Mouse (Mus musculus): ENCODE measurements around the gene Dqx1. TPM values are rescaled to one million over a fixed set of nuclear protein-coding genes. Genes with fewer than 3 reads are reported as not detected.

Dqx1 gene
- total RNA-seq, 2 experiments from 2014 or later: 3.7 TPM

GRCm38 (mm10) chr6:83070311-83071219 lies 12.9 kb downstream of the Dqx1 start:
- DNase-seq: peak; percentile 54

DNA sequence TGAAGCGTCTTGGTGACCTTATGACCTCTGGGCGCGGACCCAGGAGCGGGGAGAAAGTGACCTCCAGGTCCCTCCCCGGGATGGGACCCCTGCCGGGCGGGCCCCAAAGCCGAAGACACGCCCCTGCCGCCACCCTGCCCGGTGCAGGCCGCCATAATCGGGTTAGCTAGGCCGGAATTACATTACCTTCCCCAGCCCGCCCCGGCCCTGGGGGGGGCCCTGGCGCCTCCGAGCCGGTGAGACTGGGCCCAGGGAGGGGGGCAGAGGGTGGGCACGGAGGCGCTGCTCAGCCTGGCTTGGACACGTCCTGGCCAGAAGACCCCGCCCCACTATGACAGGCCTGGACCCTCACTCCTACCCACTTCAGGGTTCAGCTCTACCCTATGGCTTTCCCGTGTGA lies 13.6 kb downstream of the Dqx1 start:
- DNase-seq: peak; percentile 55

- DNase-seq: no peak
These were observed 17.3 kb downstream of the Dqx1 start for GRCm38 (mm10) chr6:83074979-83075378.

GRCm38 (mm10) chr6:83077630-83078323 lies 20.1 kb downstream of the Dqx1 start, which contains the start of gene Pcgf1:
Pcgf1 (plus strand) TSS chr6:83077869.
- DNase-seq: peak; percentile 63

- DNase-seq: peak; percentile 99
These were observed 20.7 kb downstream of the Dqx1 start for GRCm38 (mm10) chr6:83078324-83078858.

DNA sequence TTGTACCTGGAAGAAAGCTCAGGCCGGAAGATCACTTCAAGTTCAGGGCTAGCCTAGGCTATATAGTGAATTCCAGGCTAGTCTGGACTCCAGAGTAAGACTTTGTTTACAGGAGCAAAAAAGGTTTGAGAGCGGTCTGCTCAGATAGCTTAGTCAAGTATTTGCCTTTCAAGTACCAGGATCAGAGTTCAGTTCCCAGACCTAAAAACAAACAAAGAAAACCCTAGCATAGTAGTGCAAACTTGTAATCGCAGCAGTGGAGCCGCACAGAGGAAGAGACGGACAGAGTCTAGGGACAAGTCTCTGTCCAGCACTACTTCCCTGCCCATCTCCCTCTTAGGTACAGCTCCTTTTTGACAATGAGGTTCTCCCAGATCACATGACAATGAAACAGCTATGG lies 22.6 kb downstream of the Dqx1 start:
- DNase-seq: no peak

GRCm38 (mm10) chr6:83083497-83083896 lies 25.9 kb downstream of the Dqx1 start:
- peak; percentile 49 for DNase-seq

- DNase-seq: no peak
These were observed 26.8 kb downstream of the Dqx1 start for GRCm38 (mm10) chr6:83084477-83084876.

GRCm38 (mm10) chr6:83086121-83087035 lies 28.7 kb downstream of the Dqx1 start, which contains the start of gene Lbx2:
Lbx2 (plus strand) TSS chr6:83086367.
- DNase-seq: peak; percentile 62

DNA sequence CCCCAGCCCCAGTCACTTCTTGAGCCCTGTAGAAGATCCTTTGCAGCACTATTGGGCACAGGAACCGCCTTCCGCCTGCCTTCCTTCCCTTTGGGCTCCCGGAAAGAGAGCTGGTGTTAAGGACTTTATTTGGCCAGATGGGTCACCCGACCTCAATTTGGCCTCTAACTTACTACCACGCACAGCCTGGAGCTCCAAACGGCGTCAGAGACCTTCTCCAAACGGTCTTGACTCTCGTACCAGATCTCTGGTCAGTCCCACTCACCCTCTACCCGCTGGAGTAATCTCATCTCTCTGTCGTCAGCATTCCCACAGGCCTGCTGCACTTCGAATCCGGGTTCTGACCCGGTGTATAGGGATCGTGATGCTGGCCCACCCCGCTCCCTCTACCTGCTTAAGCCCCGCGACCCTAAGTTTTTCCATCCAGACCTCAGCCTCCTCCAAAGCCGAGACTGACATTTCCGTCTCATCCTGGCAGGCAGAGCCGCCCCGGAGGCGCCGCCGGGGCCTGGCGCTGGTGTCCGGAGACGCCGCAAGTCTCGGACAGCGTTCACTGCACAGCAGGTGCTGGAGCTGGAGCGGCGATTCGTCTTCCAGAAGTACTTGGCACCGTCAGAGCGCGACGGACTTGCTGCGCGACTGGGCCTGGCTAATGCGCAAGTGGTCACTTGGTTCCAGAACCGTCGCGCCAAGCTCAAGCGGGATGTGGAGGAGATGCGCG lies 29.7 kb downstream of the Dqx1 start:
- peak; percentile 69 for DNase-seq

DNA sequence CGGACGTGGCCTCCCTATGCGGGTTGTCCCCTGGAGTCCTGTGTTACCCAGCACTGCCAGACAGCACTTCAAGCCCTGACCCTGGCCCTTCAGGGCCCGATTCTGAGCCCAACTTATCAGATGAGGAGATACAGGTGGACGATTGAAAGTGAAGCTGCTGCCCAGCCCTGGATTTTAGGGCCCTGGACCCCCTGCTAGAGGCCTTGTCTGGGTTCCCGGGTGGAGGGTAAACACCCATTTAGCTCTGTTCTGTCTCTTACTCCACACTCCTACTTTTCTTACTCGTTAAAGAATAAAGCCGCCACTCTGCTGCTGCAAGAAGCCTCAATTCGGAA lies 30.2 kb downstream of the Dqx1 start:
- no peak for DNase-seq

DNA sequence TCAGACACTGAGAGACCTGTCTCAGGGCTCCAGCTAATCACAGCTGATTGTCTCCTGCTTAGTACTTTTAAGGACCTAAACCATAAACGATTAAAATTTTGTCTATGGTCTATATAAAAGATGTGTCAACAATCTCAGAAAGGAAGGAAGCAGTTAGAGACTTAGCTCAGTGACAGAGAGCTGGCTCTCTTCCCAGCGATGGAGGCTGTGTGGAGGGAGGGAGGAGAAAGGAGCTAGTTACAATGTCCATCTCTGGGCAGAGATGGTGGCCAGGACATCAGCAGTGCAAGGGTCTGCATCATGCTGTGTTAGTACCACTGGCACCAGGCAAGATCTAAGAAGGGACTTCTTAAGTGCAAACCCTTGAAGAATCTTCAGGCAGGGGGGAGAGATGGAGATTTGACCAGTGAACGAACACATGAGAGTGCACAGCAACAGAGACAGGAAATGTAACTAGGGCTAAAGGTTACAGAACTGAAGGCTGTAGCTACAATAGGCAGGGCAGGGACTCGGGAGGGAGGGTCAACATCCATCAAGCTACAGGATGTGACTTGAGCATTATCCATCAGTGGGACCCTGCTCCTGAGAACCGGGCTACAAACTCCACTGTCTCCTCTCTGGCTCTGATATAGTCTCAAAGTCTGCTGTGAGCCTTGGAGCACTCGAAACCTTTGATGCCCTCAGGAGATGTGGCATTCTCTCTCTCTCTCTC lies 34.9 kb downstream of the Dqx1 start:
- DNase-seq: peak; percentile 62

DNA sequence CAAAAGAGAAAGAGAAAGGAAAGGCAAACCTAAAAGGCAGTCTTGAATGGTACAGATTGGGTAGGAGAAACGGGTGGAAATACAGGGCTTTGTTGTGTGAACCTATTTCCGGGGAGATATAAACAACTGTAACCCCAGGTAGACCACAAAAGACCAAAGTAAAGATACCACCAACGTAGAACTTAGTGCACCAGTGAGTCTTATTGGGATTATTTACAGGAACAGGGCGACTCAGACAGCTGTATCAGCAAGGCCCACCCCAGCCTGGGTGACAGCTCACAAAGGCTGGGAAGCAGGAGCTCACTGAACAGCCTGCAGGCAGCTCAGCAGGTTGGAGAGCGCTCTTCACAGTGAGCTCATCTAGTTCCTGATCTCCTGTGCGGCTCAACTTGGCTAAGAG lies 38.3 kb downstream of the Dqx1 start:
- no peak for DNase-seq

- DNase-seq: peak; percentile 74
These were observed 40.8 kb downstream of the Dqx1 start for GRCm38 (mm10) chr6:83098411-83098810.

DNA sequence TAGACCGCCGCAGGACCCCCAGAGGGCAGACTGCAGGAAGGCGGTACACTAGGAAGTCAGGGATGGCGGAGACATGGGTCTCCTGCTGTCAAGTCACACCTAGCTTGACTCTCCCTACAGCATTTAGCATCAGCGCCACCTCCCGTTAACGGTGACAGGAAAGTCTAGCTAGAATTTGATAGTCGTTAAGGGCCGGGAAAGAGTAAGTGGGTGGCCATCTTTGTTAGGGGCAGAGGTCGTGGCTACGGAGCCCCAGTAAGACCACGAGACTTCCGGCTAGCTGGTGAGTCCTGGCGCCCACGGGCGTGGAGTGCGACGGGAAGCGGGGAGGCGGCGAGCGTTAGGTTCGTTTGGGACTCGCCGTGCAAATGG lies 43.7 kb downstream of the Dqx1 start, which contains the start of the genes Ccdc142 and Gm42688:
Gene Ccdc142, plus strand, starts transcription at position 286 of the 372 bp plus-strand sequence.
Gene Gm42688, plus strand, starts transcription at position 302 of the 372 bp plus-strand sequence.
- DNase-seq: peak; percentile 92

DNA sequence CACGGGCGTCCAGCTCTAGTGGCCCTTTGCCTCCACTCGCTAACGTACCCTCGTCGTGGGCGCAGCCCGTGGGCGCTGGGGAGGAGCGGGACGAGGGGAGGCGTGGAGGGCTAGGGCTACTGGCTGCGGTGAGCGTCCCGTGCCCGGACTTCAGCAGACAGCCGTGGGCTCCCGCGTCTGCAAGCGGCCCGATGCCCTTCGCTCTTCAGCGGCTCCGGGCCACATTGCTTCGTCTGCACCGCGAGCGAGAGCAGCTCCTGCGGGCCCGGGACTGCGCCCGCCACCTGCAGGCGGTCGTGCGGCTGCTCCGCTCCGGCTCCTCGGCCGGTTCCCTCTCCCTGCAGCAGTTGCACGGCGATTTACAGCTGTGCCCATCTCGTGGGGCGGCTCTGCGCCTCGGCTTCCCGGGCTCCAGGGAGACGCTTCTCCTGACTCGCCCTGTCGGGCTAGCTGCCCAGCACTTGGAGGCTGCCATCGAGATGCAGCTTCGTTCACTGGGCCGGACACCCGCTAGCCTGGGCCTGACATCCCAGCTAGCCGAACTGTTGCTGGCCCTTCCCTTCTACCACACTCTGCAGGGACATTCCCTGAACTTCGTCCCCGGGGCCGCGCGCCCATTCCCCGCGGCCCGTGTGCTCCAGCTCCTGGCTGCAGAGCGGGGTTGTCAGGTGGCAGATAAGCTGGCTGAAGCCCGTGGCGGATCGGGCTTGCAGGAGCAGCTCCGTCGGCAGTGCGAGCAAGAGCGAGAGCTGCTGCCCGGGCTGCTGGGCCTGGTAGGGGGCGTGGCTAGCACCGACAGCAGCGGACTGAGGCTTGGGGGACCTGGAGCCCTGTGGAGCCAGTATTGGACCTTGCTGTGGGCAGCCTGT lies 44.3 kb downstream of the Dqx1 start:
- peak; percentile 80 for DNase-seq

GRCm38 (mm10) chr6:83103130-83103650 lies 45.5 kb downstream of the Dqx1 start:
- no peak for DNase-seq

DNA sequence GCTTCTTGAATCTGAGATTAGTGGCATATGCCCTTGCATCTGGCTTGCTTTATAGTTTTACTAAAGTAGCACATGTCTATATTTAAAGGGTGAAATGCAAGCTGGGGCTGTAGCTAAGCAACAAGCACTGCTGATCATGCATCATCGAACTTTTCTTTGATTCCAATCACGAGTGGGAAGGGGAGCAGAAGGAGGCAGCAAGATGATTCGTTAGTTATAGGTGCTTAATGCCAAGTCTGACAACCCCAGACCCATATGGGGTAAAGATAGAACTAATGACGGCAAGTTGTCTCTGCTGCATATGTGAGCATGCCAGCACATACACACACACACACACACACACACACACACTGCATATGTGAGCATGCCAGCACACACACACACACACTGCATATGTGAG lies 46.5 kb downstream of the Dqx1 start:
- no peak for DNase-seq
